ENCODE assay signal across 11 mouse cellular contexts in genomic region chr7:125555351-125555872, GRCm38 (mm10). TPM values are rescaled to one million over a fixed set of nuclear protein-coding genes. Genes with fewer than 3 reads are reported as not detected.
DNase-seq lines count a peak whose midpoint lies in the region; ATAC-seq lines count a peak whose summit lies in the region.
"Had no signal": no experiment of that assay in that cellular context is flagged by ENCODE, and none has a peak within 500 bp of the region (broad histone marks: within the 10 kb centered on the region; RNA-seq: fewer than 3 reads in every experiment).

No protein-coding gene starts in this region.

- no peak overlapping the region for H3K4me3 ChIP-seq in liver, embryonic 12.5 days
- H3K4me3 ChIP-seq: heart, embryonic 15.5 days had no signal

- H3K27ac ChIP-seq in liver, embryonic 12.5 days: peak overlapping the region; percentile 12; the same call in 1 of the 2 replicates
- H3K27ac ChIP-seq: heart, embryonic 15.5 days had no signal

- 23% methylated on average over 7 of the region's 7 CpGs for WGBS in liver, embryonic 12.5 days (ENCODE audit: insufficient replicate concordance)

- no peak for ATAC-seq in liver, embryonic 12.5 days

- H3K9me3 ChIP-seq in liver, embryonic 12.5 days (replicated peaks): no peaks in the 10 kb centered on the region
- H3K9me3 ChIP-seq: heart, embryonic 15.5 days had no signal

- H3K4me2 ChIP-seq in liver, embryonic 12.5 days: peak overlapping the region; percentile 2; the same call in 1 of the 2 replicates

- peak; percentile 44 for DNase-seq in layer of hippocampus, adult 11-12 months (ENCODE audit: low spot score)
- DNase-seq in layer of hippocampus, postnatal 25 days (ENCODE audit: extremely low spot score in 1 of 2, low spot score in 1 of 2): no peak
- DNase-seq in adrenal gland, postnatal 14 days: peak; percentile 5
- peak; percentile 55 for DNase-seq in naive thymus-derived CD4-positive, alpha-beta T cell, adult 2 months (ENCODE audit: low read depth)
- DNase-seq in left cerebral cortex, adult 9 months (ENCODE audit: low spot score in 2 of 2): no peak
- DNase-seq in retina, postnatal 1 day: no peak
- no peak for DNase-seq in ovary, postnatal 14 days (ENCODE audit: low spot score)
- DNase-seq: cerebellum, adult 9-11 months; kidney, postnatal 14 days had no signal

- H3K9ac ChIP-seq in liver, embryonic 12.5 days: no peak overlapping the region
- H3K9ac ChIP-seq: heart, embryonic 15.5 days had no signal

- H3K27me3 ChIP-seq in liver, embryonic 12.5 days (replicated peaks): peaks cover 21% of the 10 kb centered on the region; the same call in 1 of the 2 replicates

- H3K4me1 ChIP-seq in liver, embryonic 12.5 days: peaks cover 70% of the 10 kb centered on the region

- H3K36me3 ChIP-seq in liver, embryonic 12.5 days: no peaks in the 10 kb centered on the region
- H3K36me3 ChIP-seq: heart, embryonic 15.5 days had no signal

RNA-seq across cellular contexts. Expression of gene Il4ra, which starts 3.5 kb away (rescaled TPM):
- 1 to 10 TPM; 3.7 to 4.6 TPM for total RNA-seq in layer of hippocampus, postnatal 25 days (2021)
- total RNA-seq in adrenal gland, postnatal 14 days (2021): 51.5 and 62.0 TPM in 2 replicates
- polyA plus RNA-seq in liver, embryonic 12.5 days (2016; fragmentation: Nextera tagmentation; extraction: Ambion mirVana): 4.1 and 5.2 TPM in 2 replicates

RNA-seq across cellular contexts. Expression of gene Il21r, which starts 47.8 kb away (rescaled TPM):
- 1 to 10 TPM in 1 of 2 experiments, under 1 TPM in 1; 0.89 to 1.1 TPM for total RNA-seq in layer of hippocampus, postnatal 25 days (2021)
- total RNA-seq in adrenal gland, postnatal 14 days (2021): 0.63 and 8.8 TPM in 2 replicates
- 1.1 and 1.4 TPM in 2 replicates for polyA plus RNA-seq in liver, embryonic 12.5 days (2016; fragmentation: Nextera tagmentation; extraction: Ambion mirVana)

Comparison
In these comparisons a context has a peak if more than half of its experiments do, and no peak if none do; other contexts are left out.
1. DNase-seq: peak in layer of hippocampus, adult 11-12 months (single experiment), adrenal gland, postnatal 14 days (single experiment) and naive thymus-derived CD4-positive, alpha-beta T cell, adult 2 months (single experiment); none in layer of hippocampus, postnatal 25 days (0 of 2), left cerebral cortex, adult 9 months (0 of 2), retina, postnatal 1 day (single experiment) and ovary, postnatal 14 days (single experiment).